Mouse (Mus musculus): ENCODE results near the gene Eif3g. TPM values are rescaled to one million over a fixed set of nuclear protein-coding genes. Genes with fewer than 3 reads are reported as not detected.
A peak's percentile ranks its signal among the peaks of the same experiment; 100 is the strongest.

The Eif3g gene
- polyA plus RNA-seq, 1 experiment: 103 TPM

DNA sequence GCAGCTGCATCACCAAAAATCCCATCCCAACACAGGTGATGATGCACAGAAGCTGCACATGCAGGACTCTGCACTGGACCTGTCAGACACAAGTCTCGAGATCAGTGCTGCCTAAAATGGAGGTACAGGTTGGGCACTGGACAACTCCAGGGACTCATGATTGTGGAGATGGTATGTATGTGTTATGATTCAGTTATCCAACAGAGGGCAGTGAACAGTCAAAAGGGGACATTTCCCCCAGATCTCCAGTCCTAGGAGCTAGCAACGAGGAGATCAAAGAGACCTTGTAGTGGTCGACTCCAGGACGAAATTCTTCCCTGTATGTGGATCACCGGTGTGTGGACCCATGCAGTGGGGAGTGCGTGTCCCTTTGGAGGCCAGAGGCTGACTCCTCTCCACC, 38.5 kb downstream of the Eif3g start:
- Histone ChIP-seq H3K4me3 (ENCODE audit: extremely low read depth, insufficient read depth, insufficient read length) (no peak overlapping the region), H3K4me1 (ENCODE audit: control insufficient read depth, insufficient read depth, insufficient read length) (no peaks in the 10 kb centered on the region), H3K27ac (ENCODE audit: insufficient read depth, low read length) (no peak overlapping the region), H3K27me3 (ENCODE audit: control insufficient read depth, insufficient read depth, low read length) (no peaks in the 10 kb centered on the region), H3K36me3 (ENCODE audit: control insufficient read depth, insufficient read depth, low read length) (no peaks in the 10 kb centered on the region)
- DNase-seq (ENCODE audit: low read depth in 1 of 2, low spot score in 2 of 2): no peak
- 45% methylated on average over 6 of the region's 6 CpGs for WGBS
- TF ChIP-seq POLR2A (IDR thresholded peaks at IDR 0.05; ENCODE audit: low read depth, low read length) (no peak), CTCF (IDR thresholded peaks at IDR 0.05; ENCODE audit: extremely low read depth, insufficient read depth, insufficient read length, insufficient replicate concordance) (no peak)

DNA sequence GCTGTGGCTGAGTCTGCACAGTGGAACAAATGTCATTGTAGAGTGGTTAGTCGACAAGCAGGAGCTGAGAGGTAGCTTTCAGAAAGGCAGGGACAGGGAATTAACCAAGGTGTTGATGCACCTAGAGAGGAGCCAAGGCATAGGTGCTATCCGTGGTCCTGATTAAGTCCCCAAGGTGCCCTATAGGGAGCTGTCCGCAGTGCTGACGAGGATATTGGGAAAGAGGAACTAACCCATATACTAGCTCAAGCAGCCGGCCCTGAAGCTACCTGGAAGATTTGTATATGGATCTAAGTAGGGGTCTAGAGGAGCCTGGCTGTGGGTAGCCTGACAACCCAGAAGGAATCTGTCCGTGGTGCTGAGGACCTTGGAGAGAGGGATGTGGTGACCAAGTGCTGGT, 41.3 kb downstream of the Eif3g start:
- Histone ChIP-seq H3K27ac (ENCODE audit: insufficient read depth, low read length) (no peak overlapping the region), H3K36me3 (ENCODE audit: control insufficient read depth, insufficient read depth, low read length) (no peaks in the 10 kb centered on the region), H3K27me3 (ENCODE audit: control insufficient read depth, insufficient read depth, low read length) (no peaks in the 10 kb centered on the region), H3K4me3 (ENCODE audit: extremely low read depth, insufficient read depth, insufficient read length) (no peak overlapping the region), H3K4me1 (ENCODE audit: control insufficient read depth, insufficient read depth, insufficient read length) (no peaks in the 10 kb centered on the region)
- peak; percentile 55 to 59 for DNase-seq (ENCODE audit: low read depth in 1 of 2, low spot score in 2 of 2)
- TF ChIP-seq CTCF (IDR thresholded peaks at IDR 0.05; ENCODE audit: extremely low read depth, insufficient read depth, insufficient read length, insufficient replicate concordance) (no peak), POLR2A (IDR thresholded peaks at IDR 0.05; ENCODE audit: low read depth, low read length) (no peak)
- 5% methylated on average over 6 of the region's 6 CpGs for WGBS

- no peak for TF ChIP-seq POLR2A (IDR thresholded peaks at IDR 0.05; ENCODE audit: low read depth, low read length)
- no peak for TF ChIP-seq CTCF (IDR thresholded peaks at IDR 0.05; ENCODE audit: extremely low read depth, insufficient read depth, insufficient read length, insufficient replicate concordance)
- Histone ChIP-seq H3K27me3 (ENCODE audit: control insufficient read depth, insufficient read depth, low read length) (no peaks in the 10 kb centered on the region), H3K27ac (ENCODE audit: insufficient read depth, low read length) (no peak overlapping the region), H3K36me3 (ENCODE audit: control insufficient read depth, insufficient read depth, low read length) (no peaks in the 10 kb centered on the region), H3K4me3 (ENCODE audit: extremely low read depth, insufficient read depth, insufficient read length) (no peak overlapping the region), H3K4me1 (ENCODE audit: control insufficient read depth, insufficient read depth, insufficient read length) (no peaks in the 10 kb centered on the region)
- 89% methylated on average over 2 of the region's 2 CpGs for WGBS
- DNase-seq (ENCODE audit: low read depth in 1 of 2, low spot score in 2 of 2): no peak
Observed at GRCm38 (mm10) chr9:20850179-20850578, 48.2 kb downstream of the Eif3g start.

Other genes starting within 250 kb of the Eif3g start
- gene Pin1, start 246.5 kb downstream of the Eif3g start, polyA plus RNA-seq (2012; rRNA removed): 11.3 and 12.0 TPM in 2 replicates
- 0.50 and 0.53 TPM in 2 replicates for gene Olfm2, start 152.3 kb downstream of the Eif3g start, polyA plus RNA-seq (2012; rRNA removed)
- gene Col5a3, start 83.6 kb downstream of the Eif3g start, polyA plus RNA-seq (2012; rRNA removed): 1.4 TPM in 2 replicates
- gene Rdh8, start 80.1 kb downstream of the Eif3g start, polyA plus RNA-seq (2012; rRNA removed): not detected in 2 replicates
- 82.8 and 108 TPM in 2 replicates for gene A230050P20Rik, start 30.0 kb downstream of the Eif3g start, polyA plus RNA-seq (2012; rRNA removed)
- gene Angptl6, start 18.9 kb downstream of the Eif3g start, polyA plus RNA-seq (2012; rRNA removed): 2.7 and 3.8 TPM in 2 replicates
- 116 and 120 TPM in 2 replicates for gene Ppan, start 10.4 kb downstream of the Eif3g start, polyA plus RNA-seq (2012; rRNA removed)
- gene Dnmt1, start 61.3 kb upstream of the Eif3g start, polyA plus RNA-seq (2012; rRNA removed): 37.0 and 44.9 TPM in 2 replicates
- gene S1pr2, start 78.2 kb upstream of the Eif3g start, polyA plus RNA-seq (2012; rRNA removed): 3.4 and 3.9 TPM in 2 replicates
- gene Mrpl4, start 104.1 kb upstream of the Eif3g start, polyA plus RNA-seq (2012; rRNA removed): 75.8 and 99.7 TPM in 2 replicates
- 59.7 and 67.4 TPM in 2 replicates for gene Icam1, start 117.4 kb upstream of the Eif3g start, polyA plus RNA-seq (2012; rRNA removed)
- 8.1 and 9.3 TPM in 2 replicates for gene Icam4, start 130.8 kb upstream of the Eif3g start, polyA plus RNA-seq (2012; rRNA removed)
- 1.1 and 1.2 TPM in 2 replicates for gene Icam5, start 133.4 kb upstream of the Eif3g start, polyA plus RNA-seq (2012; rRNA removed)
- gene Zglp1, start 168.5 kb upstream of the Eif3g start, polyA plus RNA-seq (2012; rRNA removed): 0.28 and 0.65 TPM in 2 replicates
- gene Gm49373, start 174.5 kb upstream of the Eif3g start, polyA plus RNA-seq (2012; rRNA removed): 0.19 and 0.32 TPM in 2 replicates
- 38.3 and 59.5 TPM in 2 replicates for gene Fdx1l, start 175.0 kb upstream of the Eif3g start, polyA plus RNA-seq (2012; rRNA removed)
- gene Gm38431, start 193.4 kb upstream of the Eif3g start, polyA plus RNA-seq (2012; rRNA removed): 5.2 and 18.8 TPM in 2 replicates
- 77.9 and 93.1 TPM in 2 replicates for gene Raver1, start 193.4 kb upstream of the Eif3g start, polyA plus RNA-seq (2012; rRNA removed)
- gene Tyk2, start 232.6 kb upstream of the Eif3g start, polyA plus RNA-seq (2012; rRNA removed): 46.1 and 52.2 TPM in 2 replicates